Mouse (Mus musculus): ENCODE data around the gene Snx29. TPM values are rescaled to one million over a fixed set of nuclear protein-coding genes. Genes with fewer than 3 reads are reported as not detected.
"Not testable (repeated sequence)": the region's sequence is repeated elsewhere in the genome, so short reads cannot be mapped to it uniquely, and the experiment has no call there.

The Snx29 gene
- polyA plus RNA-seq, 1 experiment = 4.9 TPM

DNA sequence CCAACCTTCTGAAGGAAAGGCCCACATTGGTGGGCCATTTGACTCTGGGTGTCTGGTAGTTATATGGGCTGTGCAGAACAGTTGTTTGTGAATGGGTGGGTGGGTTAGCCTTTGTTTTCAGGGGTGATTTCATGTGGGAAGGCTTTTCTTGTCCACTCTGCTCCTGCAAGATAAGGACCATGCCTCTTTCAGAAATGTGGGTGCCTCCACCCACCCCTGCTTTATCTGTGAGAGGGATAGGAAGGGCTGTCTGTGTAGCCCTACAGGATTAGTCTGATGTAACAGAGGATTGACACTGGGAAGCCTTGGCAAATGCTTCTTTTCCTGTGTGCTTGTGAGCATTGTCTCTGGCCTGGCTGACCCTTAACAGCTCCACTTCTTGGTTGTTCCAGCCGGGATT, 99.5 kb downstream of the Snx29 start:
- TF ChIP-seq CTCF (IDR thresholded peaks at IDR 0.05; ENCODE audit: borderline replicate concordance, insufficient read depth, low read length) (no peak), POLR2A (IDR thresholded peaks at IDR 0.05; ENCODE audit: low read depth, low read length) (no peak)
- Histone ChIP-seq H3K27ac (ENCODE audit: insufficient read depth, low read length) (no peak overlapping the region), H3K4me1 (ENCODE audit: control insufficient read depth, insufficient read depth, low read length) (peaks cover 5% of the 10 kb centered on the region), H3K4me3 (ENCODE audit: insufficient read depth, low read length) (no peak overlapping the region)

DNA sequence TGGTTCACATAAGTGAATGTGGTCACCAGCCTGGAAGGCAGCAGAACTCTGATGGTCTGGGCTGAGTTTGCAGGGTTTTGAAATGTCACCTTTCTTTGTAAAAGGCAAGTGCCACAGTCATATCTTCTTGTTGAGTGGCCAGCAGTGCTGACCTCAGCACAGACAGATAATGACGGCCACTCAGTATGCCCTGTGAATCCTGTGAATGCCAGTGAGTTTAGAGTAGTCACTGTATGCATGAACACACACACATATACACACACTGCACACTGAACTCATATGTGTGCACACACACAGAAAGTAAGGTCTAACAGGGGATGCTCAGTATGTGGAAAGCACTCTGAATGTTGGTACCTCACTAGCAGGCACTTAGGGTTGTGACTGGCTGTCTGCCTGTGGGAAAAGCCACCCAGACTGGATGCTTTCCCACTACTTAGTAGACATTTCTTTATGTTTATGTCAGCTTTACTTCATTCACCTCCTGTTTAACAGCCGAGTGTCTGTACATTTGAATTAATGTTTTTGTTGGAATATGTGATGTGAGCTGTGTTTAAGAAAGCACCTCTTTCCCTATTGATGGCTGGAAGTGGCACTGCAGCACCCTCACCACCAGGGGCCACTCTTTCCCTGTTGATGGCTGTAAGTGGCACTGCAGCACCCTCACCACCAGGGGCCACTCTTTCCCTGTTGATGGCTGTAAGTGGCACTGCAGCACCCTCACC, 100.3 kb downstream of the Snx29 start:
- no peak overlapping the region for H3K4me3 ChIP-seq (ENCODE audit: insufficient read depth, low read length)
- TF ChIP-seq POLR2A (IDR thresholded peaks at IDR 0.05; ENCODE audit: low read depth, low read length) = no peak
- H3K4me1 ChIP-seq (ENCODE audit: control insufficient read depth, insufficient read depth, low read length) = peaks cover 5% of the 10 kb centered on the region
- no peak overlapping the region for H3K27ac ChIP-seq (ENCODE audit: insufficient read depth, low read length)

DNA sequence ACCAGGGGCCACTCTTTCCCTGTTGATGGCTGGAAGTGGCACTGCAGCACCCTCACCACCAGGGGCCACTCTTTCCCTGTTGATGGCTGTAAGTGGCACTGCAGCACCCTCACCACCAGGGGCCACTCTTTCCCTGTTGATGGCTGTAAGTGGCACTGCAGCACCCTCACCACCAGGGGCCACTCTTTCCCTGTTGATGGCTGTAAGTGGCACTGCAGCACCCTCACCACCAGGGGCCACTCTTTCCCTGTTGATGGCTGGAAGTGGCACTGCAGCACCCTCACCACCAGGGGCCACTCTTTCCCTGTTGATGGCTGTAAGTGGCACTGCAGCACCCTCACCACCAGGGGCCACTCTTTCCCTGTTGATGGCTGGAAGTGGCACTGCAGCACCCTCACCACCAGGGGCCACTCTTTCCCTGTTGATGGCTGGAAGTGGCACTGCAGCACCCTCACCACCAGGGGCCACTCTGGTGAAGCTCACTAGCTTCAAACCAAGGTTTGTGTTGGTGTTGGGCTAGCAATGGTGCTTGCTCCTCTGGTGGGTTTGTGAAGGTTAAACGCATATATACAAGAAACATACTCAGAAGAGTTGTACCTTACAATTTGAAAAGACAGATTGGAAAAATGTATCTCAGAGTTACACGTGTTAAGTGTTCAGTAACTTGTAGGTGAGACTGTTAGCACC, 101.0 kb downstream of the Snx29 start:
- H3K4me3 ChIP-seq (ENCODE audit: insufficient read depth, low read length); H3K27ac ChIP-seq (ENCODE audit: insufficient read depth, low read length); H3K4me1 ChIP-seq (ENCODE audit: control insufficient read depth, insufficient read depth, low read length): not testable (repeated sequence)
- peak; percentile 45; the same call in 1 of the 2 replicates for TF ChIP-seq CTCF (IDR thresholded peaks at IDR 0.05; ENCODE audit: borderline replicate concordance, insufficient read depth, low read length)

DNA sequence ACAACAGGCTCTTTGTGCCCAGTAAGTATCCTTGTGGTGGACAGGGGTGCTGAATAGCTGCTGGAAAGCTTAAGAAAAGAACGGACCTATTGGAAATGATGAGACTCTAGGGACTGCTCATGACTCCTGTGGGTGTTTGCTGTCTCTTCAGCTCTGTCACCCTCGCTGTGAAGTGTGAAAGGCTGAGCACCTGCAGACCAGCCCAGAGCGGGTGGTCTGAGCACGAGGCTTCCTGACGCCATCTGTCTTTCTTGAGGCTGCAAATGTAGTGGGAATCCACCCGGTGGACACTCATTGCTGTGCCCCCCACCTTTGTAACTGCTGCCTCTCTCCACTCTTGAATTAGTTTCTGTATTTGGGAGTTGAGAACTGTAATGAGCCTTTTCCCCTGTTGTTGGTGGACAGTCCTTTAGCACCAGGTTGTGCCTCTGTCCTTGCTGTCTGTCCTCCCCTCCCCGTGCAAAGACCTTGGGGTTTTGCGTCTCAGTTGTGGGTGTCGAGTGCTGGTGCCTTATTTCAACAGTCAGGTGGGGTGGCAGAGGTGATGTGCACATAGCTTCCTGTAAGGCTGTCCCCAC, 101.9 kb downstream of the Snx29 start:
- Histone ChIP-seq H3K4me1 (ENCODE audit: control insufficient read depth, insufficient read depth, low read length) (peaks cover 5% of the 10 kb centered on the region), H3K27ac (ENCODE audit: insufficient read depth, low read length) (no peak overlapping the region), H3K4me3 (ENCODE audit: insufficient read depth, low read length) (no peak overlapping the region)
- no peak for TF ChIP-seq CTCF (IDR thresholded peaks at IDR 0.05; ENCODE audit: borderline replicate concordance, insufficient read depth, low read length)
- no peak for TF ChIP-seq POLR2A (IDR thresholded peaks at IDR 0.05; ENCODE audit: low read depth, low read length)

DNA sequence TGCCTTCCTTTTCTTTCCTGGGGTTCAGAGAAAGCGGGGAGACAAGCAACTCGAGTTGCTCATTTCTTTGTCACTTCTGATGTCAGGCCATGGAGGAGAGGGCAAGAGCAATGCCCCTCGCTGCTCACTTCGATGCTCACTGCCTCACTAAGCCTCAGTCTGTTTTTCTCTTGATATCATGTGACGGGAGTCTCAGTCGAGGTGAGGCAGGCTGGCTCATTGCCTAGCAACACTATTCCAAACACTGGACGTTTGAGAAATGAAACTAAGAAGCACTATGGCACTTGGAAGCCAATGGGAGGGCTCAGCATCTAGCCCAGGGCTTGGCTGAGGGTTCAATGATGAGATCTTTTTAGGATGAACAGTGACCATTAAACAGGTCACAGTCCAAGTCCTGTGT, 102.6 kb downstream of the Snx29 start:
- TF ChIP-seq POLR2A (IDR thresholded peaks at IDR 0.05; ENCODE audit: low read depth, low read length) (no peak), CTCF (IDR thresholded peaks at IDR 0.05; ENCODE audit: borderline replicate concordance, insufficient read depth, low read length) (no peak)
- Histone ChIP-seq H3K4me1 (ENCODE audit: control insufficient read depth, insufficient read depth, low read length) (peaks cover 4% of the 10 kb centered on the region), H3K4me3 (ENCODE audit: insufficient read depth, low read length) (no peak overlapping the region)

DNA sequence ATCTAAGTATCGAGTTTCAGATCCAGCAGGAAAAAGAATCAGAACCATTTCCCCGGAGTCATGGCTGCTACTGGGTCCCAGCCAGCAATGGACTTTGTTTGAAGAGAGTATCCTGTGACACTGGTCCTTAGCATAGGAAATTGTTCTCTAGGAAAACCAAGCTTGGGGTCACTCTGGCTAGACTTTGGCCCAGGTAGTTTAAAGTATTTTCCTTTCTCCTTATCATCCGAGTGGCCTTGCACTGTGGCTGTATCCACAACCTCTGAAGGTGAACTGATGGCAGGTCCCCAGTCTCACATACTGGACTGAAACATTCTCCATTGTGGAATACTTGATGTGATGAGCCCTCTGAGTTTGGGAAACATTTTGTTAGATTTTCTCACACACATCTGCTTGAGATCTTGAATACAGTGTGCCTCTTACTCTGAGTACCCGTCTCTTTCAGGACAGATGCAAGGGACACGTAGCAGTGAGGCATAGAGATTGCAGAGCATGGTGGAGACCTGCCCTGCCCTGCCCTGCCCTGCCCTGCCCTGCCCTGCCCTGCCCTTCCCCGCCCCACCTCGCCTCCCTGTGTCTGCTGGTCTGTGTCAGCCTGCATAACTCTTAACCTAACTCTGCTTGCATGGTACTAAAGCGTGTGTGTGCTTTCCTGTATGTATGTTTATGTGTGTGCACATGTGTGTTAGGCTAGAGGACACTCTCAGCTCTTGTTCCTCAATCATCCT, 104.3 kb downstream of the Snx29 start:
- Histone ChIP-seq H3K27ac (ENCODE audit: insufficient read depth, low read length) (no peak overlapping the region), H3K4me1 (ENCODE audit: control insufficient read depth, insufficient read depth, low read length) (no peaks in the 10 kb centered on the region), H3K4me3 (ENCODE audit: insufficient read depth, low read length) (no peak overlapping the region)
- no peak for TF ChIP-seq POLR2A (IDR thresholded peaks at IDR 0.05; ENCODE audit: low read depth, low read length)
- TF ChIP-seq CTCF (IDR thresholded peaks at IDR 0.05; ENCODE audit: borderline replicate concordance, insufficient read depth, low read length) = no peak

More for the DNA sequence above, 102.6 kb downstream of the Snx29 start:
- H3K27ac ChIP-seq (ENCODE audit: insufficient read depth, low read length) = no peak overlapping the region

DNA sequence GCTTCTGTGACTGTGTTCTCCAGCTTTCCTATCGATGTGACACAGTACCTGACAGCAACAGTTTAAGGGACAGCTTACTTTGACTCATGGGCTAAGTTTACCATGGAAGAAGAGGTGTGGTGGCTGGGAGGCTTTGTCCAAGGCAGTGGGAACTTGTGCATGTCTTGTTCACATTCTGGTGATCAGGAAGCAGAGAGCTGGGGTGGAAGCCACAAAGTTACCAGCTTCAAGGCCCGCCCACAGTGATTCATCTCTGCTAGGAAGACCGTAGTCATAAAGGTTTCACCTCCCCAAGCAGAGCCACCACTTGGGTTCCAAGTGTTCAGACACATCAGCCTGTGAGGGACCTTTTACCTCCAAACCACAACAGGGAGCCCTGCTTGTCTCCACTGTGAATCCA, 107.1 kb downstream of the Snx29 start:
- Histone ChIP-seq H3K27ac (ENCODE audit: insufficient read depth, low read length) (no peak overlapping the region), H3K4me1 (ENCODE audit: control insufficient read depth, insufficient read depth, low read length) (no peaks in the 10 kb centered on the region), H3K4me3 (ENCODE audit: insufficient read depth, low read length) (no peak overlapping the region)
- no peak for TF ChIP-seq POLR2A (IDR thresholded peaks at IDR 0.05; ENCODE audit: low read depth, low read length)
- no peak for TF ChIP-seq CTCF (IDR thresholded peaks at IDR 0.05; ENCODE audit: borderline replicate concordance, insufficient read depth, low read length)

DNA sequence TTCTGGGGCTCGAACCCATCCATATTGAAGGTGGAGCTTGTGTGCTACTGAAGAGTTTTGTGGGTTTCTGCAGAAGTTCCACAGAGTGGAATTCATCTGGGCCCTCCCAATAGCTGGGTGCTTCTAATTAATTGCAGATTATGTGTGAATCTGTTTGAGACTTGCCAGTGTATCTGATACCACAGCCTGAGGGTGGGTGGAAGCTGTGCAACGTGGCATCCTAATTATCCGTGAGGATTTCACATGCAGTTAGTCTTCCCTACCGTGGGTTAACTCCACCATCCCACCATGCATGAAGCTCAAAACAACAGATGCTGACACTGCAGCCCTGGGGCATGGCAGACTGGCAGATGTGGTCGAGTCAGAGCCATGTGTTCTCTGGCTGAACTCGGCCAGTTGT, 107.8 kb downstream of the Snx29 start:
- no peak overlapping the region for H3K4me3 ChIP-seq (ENCODE audit: insufficient read depth, low read length)
- H3K4me1 ChIP-seq (ENCODE audit: control insufficient read depth, insufficient read depth, low read length) = no peaks in the 10 kb centered on the region
- no peak overlapping the region for H3K27ac ChIP-seq (ENCODE audit: insufficient read depth, low read length)
- TF ChIP-seq POLR2A (IDR thresholded peaks at IDR 0.05; ENCODE audit: low read depth, low read length) = no peak
- TF ChIP-seq CTCF (IDR thresholded peaks at IDR 0.05; ENCODE audit: borderline replicate concordance, insufficient read depth, low read length) = no peak

DNA sequence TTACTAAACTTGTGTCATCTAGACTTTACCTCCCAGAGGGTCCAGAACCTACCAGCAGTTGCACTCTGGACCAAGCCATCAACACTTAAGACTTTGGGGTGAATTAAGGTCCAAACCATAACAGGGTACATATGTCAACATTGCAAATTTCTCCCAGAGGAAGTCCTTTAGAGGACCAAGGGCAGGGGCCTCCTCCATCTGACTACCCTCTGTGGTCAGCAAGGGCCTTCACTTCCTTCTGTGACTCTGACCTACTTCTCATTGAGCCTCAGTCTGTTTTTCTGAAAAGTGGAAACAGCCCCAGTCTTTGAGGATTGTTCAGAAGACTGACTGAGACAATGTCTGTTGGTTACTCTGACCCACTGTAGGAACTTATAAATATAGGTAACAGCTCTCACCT, 111.1 kb downstream of the Snx29 start:
- TF ChIP-seq POLR2A (IDR thresholded peaks at IDR 0.05; ENCODE audit: low read depth, low read length) (no peak), CTCF (IDR thresholded peaks at IDR 0.05; ENCODE audit: borderline replicate concordance, insufficient read depth, low read length) (no peak)
- Histone ChIP-seq H3K4me3 (ENCODE audit: insufficient read depth, low read length) (no peak overlapping the region), H3K4me1 (ENCODE audit: control insufficient read depth, insufficient read depth, low read length) (no peaks in the 10 kb centered on the region), H3K27ac (ENCODE audit: insufficient read depth, low read length) (no peak overlapping the region)

All from embryonic fibroblast, embryonic 13.5 days (primary cell).